Mouse (Mus musculus): Measurements from ENCODE around the gene Mmgt2.

Gene Mmgt2

GRCm38 (mm10) chr11:62710657-62711056 lies 62.2 kb downstream of the Mmgt2 start:
- DNase-seq = no peak

Measured in cerebellum, adult 9-11 months (tissue).